Mouse (Mus musculus) cortical plate, adult 2 months (tissue): ENCODE measurements at regions not wholly inside any gene's neighbourhood (a gene's known extent, or its start where the extent isn't known, plus 50 kb on each side); places are given as distances from the start of the nearest gene placed in this dataset.

Source experiments
- H3K27ac ChIP-seq: fragments of 200-500 bp; 2 replicates; pipeline ENCODE4 v1.5.1; 2012; ENCODE audit warnings: low read length, control low read depth, inconsistent platforms; ENCODE audit not compliant: insufficient read depth
- H3K4me1 ChIP-seq: fragments of 200-500 bp; 2 replicates; pipeline ENCODE4 v1.6.1; 2011; ENCODE audit warnings: low read length; ENCODE audit not compliant: control insufficient read depth, insufficient read depth
- H3K4me3 ChIP-seq: fragments of 200-500 bp; 2 replicates; pipeline ENCODE4 v1.5.1; 2011; ENCODE audit warnings: mild to moderate bottlenecking, low read length, control low read depth; ENCODE audit not compliant: insufficient read depth
- CTCF ChIP-seq: fragments of 200-500 bp; IDR thresholded peaks from 2 replicates; pipeline ENCODE4 v1.5.1; 2011; ENCODE audit warnings: mild to moderate bottlenecking, control low read depth, low read length; ENCODE audit not compliant: insufficient read depth; ENCODE audit errors: extremely low read depth
- POLR2A ChIP-seq: fragments of 200-500 bp; IDR thresholded peaks from 2 replicates; pipeline ENCODE4 v1.6.1; 2011; ENCODE audit warnings: mild to moderate bottlenecking, low read length, control low read depth; ENCODE audit not compliant: insufficient read depth; ENCODE audit errors: extremely low read depth

DNA sequence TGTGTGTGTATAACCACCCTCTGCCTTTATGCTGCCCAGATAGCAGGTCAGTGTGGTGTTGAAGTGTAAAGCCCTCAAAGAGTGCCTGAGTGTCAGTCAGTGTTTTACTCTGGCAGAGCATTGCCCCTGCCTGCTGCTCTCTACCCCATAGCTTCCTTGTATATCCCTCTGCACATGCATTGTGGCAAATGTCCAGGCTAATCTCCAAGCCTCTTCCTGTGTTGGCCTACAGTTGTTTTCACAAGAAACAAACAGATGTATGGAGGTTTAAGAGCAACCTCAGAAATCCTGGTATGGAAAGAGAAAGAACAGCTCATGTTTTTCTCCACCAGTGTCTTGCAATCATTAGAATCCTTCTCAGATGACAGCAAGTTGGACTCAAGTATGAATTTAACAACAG lies 201.0 kb upstream of the Id2 start:
- TF ChIP-seq POLR2A: no peak
- TF ChIP-seq CTCF: no peak
- Histone ChIP-seq H3K4me1 (no peaks in the 10 kb centered on the region), H3K27ac (no peak overlapping the region), H3K4me3 (no peak overlapping the region)

DNA sequence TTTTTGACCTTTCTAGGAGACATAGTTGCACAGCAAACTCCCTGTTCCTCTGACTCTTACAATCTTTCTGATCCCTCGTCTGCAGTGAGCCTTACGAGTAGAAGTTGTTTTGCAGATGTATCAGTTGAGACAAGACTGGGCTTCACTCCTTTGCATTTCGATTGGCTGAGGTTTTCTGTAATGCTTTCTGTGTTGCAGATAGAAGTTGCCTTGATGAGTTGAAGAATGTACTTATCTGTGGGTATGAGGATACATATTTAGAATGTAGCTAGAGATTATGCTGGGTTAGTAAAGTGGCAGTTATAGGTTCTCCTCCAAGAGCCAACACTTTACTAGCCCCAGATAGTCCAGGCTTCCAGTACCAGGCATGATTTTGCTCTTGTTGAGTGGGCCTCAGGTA lies 199.7 kb upstream of the Id2 start:
- no peak overlapping the region for H3K27ac ChIP-seq
- no peak for TF ChIP-seq CTCF
- TF ChIP-seq POLR2A: no peak
- no peak overlapping the region for H3K4me3 ChIP-seq
- H3K4me1 ChIP-seq: no peaks in the 10 kb centered on the region

DNA sequence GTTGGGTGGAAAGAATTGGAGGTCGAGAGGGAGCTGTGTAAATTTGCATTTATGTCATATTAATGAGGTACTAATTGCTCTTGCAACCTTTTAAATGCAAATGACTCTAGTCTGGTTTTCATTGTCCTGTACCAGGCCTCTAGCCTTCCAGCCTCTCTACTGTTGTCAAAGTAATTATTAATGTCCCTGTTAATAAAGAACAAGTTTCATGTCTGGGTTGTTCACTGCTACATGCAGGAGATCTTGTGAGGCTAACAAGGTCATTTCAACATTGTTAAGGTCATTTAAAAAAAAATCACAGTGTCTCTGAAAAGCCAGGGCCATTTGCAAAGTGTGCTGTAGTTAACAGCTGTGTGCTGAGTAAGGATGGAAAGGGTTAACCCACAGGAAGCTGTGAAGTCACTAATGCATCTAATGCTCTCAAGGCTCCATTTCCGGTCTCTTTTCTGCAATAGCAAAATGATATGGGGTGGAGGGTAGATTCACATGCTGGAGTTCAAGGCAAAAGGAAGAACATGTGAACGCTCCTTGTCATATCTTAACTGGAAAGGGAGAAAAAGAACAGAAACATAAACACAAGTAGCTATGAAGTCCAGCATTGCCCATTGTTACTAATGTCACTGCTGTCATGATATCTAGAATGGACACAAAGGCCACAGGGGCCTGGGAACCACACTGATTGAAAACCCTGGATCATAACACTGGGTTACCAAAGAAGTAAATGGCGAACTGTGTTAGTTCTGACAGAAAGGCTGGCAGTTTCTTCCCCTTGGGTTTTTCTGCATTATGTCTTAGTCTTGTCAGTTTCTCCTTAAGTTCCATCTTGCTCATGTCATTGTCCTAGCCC lies 197.5 kb upstream of the Id2 start:
- no peak overlapping the region for H3K27ac ChIP-seq
- TF ChIP-seq CTCF (no peak), POLR2A (no peak)
- no peaks in the 10 kb centered on the region for H3K4me1 ChIP-seq
- no peak overlapping the region for H3K4me3 ChIP-seq

DNA sequence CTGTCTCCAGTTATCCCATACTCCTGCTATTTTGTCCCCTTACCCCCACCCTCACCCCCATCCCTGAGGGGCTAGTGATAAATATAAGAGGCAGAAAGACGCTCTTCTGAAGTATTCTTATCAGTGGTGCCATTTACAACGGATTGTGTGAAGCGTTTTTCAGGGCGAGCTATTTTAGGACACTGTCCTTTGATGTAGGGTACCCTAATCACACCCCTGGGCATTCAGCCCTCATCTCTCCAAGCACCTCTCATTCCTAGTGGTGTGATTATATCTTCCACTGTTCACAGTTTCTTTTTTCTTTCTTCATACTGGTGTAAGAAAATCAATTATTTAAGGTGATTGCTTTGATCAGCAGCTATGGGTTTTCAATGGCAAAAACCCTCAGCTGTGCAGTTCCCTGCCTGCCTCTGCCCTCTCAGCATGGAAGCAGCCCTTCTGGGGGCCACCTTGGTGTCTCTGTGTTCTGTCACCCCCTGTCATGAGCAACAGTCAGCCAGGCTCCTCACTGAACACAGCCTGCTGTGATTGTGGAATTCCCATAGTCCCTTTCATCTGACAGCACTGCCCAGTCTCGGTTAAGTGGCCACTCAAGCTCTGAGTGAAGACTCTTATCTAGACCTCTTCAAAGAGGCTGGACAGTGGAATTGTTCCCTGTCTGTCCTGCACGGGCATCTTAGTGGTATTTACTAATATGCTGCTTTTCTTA lies 196.7 kb upstream of the Id2 start:
- Histone ChIP-seq H3K27ac (no peak overlapping the region), H3K4me1 (no peaks in the 10 kb centered on the region), H3K4me3 (no peak overlapping the region)
- no peak for TF ChIP-seq POLR2A
- TF ChIP-seq CTCF: no peak

DNA sequence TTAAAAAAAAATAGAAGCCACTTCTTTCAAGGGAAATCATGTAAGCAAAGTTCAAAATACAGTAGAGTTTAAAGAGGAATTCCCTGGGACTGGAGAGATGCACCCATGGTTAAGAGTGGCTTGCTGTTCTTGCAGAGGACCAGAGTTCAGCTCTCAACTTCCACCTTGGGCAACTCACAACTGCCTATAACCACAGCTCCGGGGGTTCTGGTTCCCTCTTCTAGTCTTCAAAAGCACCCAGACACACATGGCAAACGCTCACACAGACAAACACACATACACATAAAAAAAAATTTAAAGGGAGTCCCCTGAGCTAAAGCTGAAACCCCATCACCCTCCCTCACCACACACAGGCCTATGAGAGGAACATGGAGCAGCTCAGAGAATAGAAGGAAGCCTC lies 192.4 kb upstream of the Id2 start:
- Histone ChIP-seq H3K4me3 (no peak overlapping the region), H3K27ac (no peak overlapping the region), H3K4me1 (no peaks in the 10 kb centered on the region)
- TF ChIP-seq CTCF (no peak), POLR2A (no peak)

DNA sequence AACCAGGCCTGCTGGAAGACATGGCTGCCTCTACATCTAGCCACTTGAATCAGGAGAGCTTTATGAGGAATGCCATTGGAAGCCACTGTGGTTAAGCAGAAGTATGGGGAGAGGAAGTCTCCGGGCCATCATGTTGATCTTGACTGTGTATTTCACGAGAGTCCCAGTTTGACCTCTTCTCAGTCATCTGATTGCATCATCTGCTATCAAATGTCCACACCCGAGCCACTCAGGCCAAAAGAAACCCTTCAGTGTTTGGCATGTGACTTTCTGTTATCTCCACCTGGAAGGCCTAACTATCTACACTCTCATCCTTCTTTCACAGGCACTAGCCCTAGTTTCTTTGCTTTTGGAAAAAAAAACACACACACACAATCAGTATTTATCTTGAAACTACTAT lies 186.9 kb upstream of the Id2 start:
- Histone ChIP-seq H3K27ac (no peak overlapping the region), H3K4me1 (no peaks in the 10 kb centered on the region), H3K4me3 (no peak overlapping the region)
- TF ChIP-seq CTCF (no peak), POLR2A (no peak)

DNA sequence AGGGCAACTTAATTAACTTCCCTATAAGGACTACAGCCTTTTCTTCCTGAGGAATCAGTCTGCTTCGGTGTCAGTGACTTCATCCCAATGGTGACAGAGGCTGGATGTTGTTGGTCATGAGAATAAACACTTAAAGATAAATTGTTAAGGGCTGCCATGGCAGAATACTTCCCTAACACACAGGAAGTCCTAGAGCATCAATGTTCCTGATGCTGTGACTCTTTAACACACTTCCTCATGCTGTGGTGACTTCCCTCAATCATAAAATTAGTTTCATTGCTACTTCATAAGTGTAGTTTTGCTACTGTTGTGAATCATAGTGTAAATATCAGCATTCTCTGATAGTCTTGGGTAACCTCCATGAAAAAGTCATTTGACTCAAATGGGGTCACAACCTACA lies 184.5 kb upstream of the Id2 start:
- TF ChIP-seq POLR2A: no peak
- TF ChIP-seq CTCF: no peak
- Histone ChIP-seq H3K4me3 (no peak overlapping the region), H3K27ac (no peak overlapping the region), H3K4me1 (no peaks in the 10 kb centered on the region)

DNA sequence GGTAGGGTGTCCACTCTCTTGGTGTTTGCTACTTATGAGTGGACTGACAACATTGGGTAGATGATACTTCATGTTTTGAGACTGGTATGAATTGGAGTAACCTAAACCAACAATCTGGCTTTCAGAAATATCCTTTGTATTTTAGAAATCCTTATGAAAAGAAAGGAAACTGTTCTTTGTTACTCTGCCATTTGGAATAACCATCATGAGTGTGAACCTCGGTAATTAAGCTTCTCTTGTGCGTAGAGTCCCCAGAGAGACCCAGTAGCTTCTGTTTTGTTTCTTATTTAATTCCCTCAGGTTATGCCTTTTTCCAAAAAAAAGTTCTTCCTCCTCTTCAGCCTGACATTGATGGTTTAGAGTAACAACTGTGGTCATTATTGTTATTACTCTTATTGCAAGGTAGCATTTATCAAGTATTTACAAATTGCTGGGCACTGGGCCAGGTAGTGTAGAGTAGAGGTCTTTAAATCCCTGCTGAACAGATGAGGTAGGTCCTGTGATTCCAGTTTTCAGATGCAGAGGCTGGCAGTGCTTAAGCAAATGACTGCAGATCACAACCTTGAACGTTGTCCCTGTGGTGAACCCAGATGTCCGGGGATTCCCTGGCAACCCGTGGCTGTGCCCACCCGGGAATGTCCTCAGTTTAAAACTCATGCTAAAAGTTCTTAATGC lies 176.8 kb upstream of the Id2 start:
- Histone ChIP-seq H3K27ac (no peak overlapping the region), H3K4me3 (no peak overlapping the region), H3K4me1 (no peaks in the 10 kb centered on the region)
- TF ChIP-seq CTCF: no peak
- no peak for TF ChIP-seq POLR2A

DNA sequence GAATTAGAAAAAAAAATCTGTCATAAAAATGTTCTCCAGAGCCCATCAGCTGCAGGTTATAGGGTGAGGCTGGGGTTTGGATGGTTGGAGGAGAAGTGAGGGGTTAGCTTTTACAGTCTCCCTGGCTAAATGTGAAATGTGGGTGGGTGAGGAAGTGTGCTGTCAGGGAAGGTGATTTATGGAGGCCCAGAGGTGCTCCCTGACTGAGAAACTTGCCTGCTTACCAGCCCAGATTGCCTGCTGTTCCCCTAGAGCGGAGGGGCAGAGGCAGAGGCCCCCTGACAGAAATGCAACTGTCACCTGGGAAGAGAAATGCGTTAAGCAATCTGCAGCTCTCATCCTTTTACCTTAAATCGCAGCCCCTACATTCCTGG lies 175.8 kb upstream of the Id2 start:
- no peak overlapping the region for H3K4me3 ChIP-seq
- TF ChIP-seq CTCF (no peak), POLR2A (no peak)
- H3K4me1 ChIP-seq: no peaks in the 10 kb centered on the region
- no peak overlapping the region for H3K27ac ChIP-seq
